Mouse (Mus musculus) spleen, adult 2 months (tissue): ENCODE results near the gene Slc35b1. TPM values are rescaled to one million over a fixed set of nuclear protein-coding genes. Genes with fewer than 3 reads are reported as not detected.

Experiments used
- DNase-seq, 2 experiments: peaks; one replicate each; pipeline versions ENCODE4 v3.0.0 to v3.0.0-alpha.2; 2012 to 2021; ENCODE audit warnings: low spot score in 2 of 2, low read depth in 1 of 2
- H3K27ac ChIP-seq: fragments of 200-500 bp; 2 replicates; pipeline ENCODE4 v1.5.1; 2012; ENCODE audit warnings: low read length, inconsistent platforms; ENCODE audit not compliant: insufficient read depth
- H3K27me3 ChIP-seq: fragments of 200-500 bp; 2 replicates; pipeline ENCODE4 v1.6.1; 2012; ENCODE audit warnings: mild to moderate bottlenecking, moderate library complexity, low read length, inconsistent platforms; ENCODE audit not compliant: control insufficient read depth, insufficient read depth
- H3K36me3 ChIP-seq: fragments of 200-500 bp; 2 replicates; pipeline ENCODE4 v1.6.1; 2012; ENCODE audit warnings: mild to moderate bottlenecking, low read length, inconsistent platforms; ENCODE audit not compliant: control insufficient read depth, insufficient read depth
- H3K4me1 ChIP-seq: fragments of 200-500 bp; 2 replicates; pipeline ENCODE4 v1.6.1; 2011; ENCODE audit warnings: inconsistent platforms; ENCODE audit not compliant: control insufficient read depth, insufficient read depth, insufficient read length
- H3K4me3 ChIP-seq: fragments of 200-500 bp; 2 replicates; pipeline ENCODE4 v1.5.1; 2011; ENCODE audit warnings: mild to moderate bottlenecking, inconsistent platforms; ENCODE audit not compliant: insufficient read depth, insufficient read length; ENCODE audit errors: extremely low read depth
- CTCF ChIP-seq: fragments of 200-500 bp; IDR thresholded peaks from 2 replicates; pipeline ENCODE4 v1.5.1; 2011; ENCODE audit warnings: mild to moderate bottlenecking, inconsistent platforms; ENCODE audit not compliant: insufficient read depth, insufficient read length, insufficient replicate concordance; ENCODE audit errors: extremely low read depth
- POLR2A ChIP-seq: fragments of 200-500 bp; IDR thresholded peaks from 2 replicates; pipeline ENCODE4 v1.6.1; 2011; ENCODE audit warnings: low read depth, low read length, inconsistent platforms
- WGBS: fragments of 180-500 bp; shearing (Covaris S2); methylation state at CpG from one replicate; pipeline ENCODE4 v1.1.7; 2018; 5-methylcytosine and 5-hydroxymethylcytosine counted together
- polyA plus RNA-seq: library from polyadenylated mRNA; depleted of rRNA; stranded (reverse); fragments of >200 nt; gene quantifications from 2 replicates; pipeline ENCODE4 v1.2.3, GENCODE M21; 2012

Slc35b1 gene
- polyA plus RNA-seq, 1 experiment, result 40.9 TPM

DNA sequence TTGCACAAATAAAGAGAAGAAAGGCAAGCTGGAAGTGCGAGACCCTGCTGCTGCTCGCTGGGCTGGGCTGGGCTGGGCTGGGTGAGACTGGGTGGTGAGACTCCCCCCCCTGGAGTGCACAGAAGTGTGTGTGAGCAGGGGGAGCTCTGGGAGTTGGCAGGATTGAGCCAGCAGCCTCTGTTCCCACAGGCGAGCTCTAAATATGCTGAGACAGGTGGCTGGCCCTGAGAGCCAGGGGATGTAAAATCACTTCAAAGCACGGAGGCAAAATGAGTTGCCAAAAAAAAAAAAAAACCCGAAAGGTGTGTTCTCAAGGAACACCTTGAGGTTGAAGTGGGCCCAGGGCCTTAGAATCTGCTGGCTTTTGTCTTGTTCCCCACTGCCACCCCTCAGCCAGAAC lies 7.3 kb downstream of the Slc35b1 start:
- DNase-seq, result no peak
- Histone ChIP-seq H3K36me3 (peaks cover 27% of the 10 kb centered on the region), H3K4me3 (no peak overlapping the region), H3K27ac (no peak overlapping the region), H3K4me1 (no peaks in the 10 kb centered on the region), H3K27me3 (no peaks in the 10 kb centered on the region)
- TF ChIP-seq POLR2A (no peak), CTCF (no peak)
- WGBS, result 73% methylated on average over 5 of the region's 5 CpGs

GRCm38 (mm10) chr11:95392223-95392667 lies 7.8 kb downstream of the Slc35b1 start:
- no peak for DNase-seq
- Histone ChIP-seq H3K4me3 (no peak overlapping the region), H3K4me1 (no peaks in the 10 kb centered on the region), H3K27ac (no peak overlapping the region), H3K27me3 (no peaks in the 10 kb centered on the region), H3K36me3 (peaks cover 24% of the 10 kb centered on the region)
- TF ChIP-seq CTCF (no peak), POLR2A (no peak)
- WGBS, result 42% methylated on average over 7 of the region's 7 CpGs

DNA sequence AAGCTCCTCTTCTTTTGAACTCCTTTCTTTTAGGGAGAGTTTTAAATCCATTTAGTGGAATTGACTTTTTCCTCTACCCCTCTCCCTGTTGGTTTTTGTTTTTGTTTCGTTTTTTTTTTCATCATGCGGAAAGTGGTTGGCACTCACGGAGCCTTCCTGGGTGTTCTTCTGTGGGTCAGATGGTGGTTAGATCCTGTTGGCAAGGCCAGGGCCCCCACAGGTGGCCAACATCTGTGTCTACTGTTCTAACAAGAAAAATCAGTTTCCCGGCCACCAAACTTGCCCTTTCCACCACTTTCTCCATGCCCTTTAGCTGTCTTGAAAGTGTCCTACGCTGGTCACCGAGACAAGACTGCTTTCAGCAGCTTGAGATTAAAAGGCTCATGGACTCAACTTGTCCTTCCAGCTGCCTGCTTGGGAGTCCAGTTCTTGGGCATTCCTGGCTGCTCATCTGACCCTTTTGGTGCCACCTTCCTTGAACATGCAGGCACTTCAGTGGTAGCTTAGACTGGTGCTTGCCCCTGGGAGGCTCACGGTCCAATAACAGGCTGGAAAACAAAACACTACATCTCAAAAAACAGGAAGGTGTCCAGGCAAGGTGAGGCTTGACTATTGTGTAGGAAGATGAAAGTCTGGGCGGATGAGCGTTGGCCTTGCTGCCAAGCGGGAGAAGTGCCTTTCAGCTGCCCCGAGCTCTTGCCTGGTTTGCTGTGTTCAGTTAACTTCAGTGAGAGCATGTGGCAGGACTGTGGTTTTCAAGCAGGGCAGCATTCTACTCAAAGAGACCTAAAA lies 8.4 kb downstream of the Slc35b1 start:
- TF ChIP-seq POLR2A (no peak), CTCF (no peak)
- 71% methylated on average over 11 of the region's 11 CpGs for WGBS
- Histone ChIP-seq H3K27ac (no peak overlapping the region), H3K4me3 (no peak overlapping the region), H3K36me3 (peaks cover 20% of the 10 kb centered on the region), H3K27me3 (no peaks in the 10 kb centered on the region), H3K4me1 (no peaks in the 10 kb centered on the region)
- no peak for DNase-seq

DNA sequence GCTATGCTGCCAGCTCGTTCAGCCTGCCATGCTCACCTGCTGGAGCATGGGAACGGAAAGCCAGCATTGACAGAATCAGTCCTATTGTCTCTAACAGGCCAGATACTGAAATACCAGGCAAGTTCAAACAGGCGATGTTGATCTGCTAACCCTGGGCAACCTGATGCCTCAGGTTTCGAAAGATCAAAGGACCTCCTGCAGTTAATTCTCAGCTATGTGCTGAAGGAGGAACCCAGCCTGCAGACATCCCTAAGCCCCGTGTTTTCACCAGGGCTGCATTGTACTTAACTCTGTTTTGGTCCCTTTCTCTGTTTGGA lies 9.0 kb downstream of the Slc35b1 start:
- 65% methylated on average over 5 of the region's 5 CpGs for WGBS
- no peak overlapping the region for H3K27ac ChIP-seq
- TF ChIP-seq POLR2A (no peak), CTCF (no peak)
- H3K4me3 ChIP-seq, result no peak overlapping the region
- no peaks in the 10 kb centered on the region for H3K4me1 ChIP-seq
- peaks cover 15% of the 10 kb centered on the region for H3K36me3 ChIP-seq
- DNase-seq, result no peak
- H3K27me3 ChIP-seq, result no peaks in the 10 kb centered on the region

DNA sequence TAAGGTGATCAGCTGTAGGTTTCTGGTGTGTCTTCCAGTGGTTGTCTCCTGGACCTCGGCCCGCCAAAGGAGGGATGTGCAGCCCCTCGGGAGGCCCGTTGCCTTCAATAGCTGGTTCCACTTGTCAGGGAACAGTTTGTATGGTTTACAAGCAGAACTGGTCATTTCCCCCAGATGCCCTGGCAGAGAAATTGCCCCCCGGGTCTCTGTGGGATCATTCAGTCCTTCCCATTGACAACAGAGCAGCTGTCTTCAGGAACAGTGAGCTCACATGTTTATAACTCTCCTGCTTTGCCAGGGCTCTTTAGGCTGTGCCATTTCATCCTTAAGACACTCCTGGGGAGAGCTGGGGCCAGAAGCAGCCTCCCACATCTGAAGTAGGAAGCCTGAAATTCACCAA lies 9.6 kb downstream of the Slc35b1 start:
- TF ChIP-seq CTCF (no peak), POLR2A (no peak)
- Histone ChIP-seq H3K36me3 (peaks cover 12% of the 10 kb centered on the region), H3K4me3 (no peak overlapping the region), H3K27me3 (no peaks in the 10 kb centered on the region), H3K27ac (no peak overlapping the region), H3K4me1 (no peaks in the 10 kb centered on the region)
- WGBS, result 58% methylated on average over 5 of the region's 5 CpGs
- DNase-seq, result no peak

DNA sequence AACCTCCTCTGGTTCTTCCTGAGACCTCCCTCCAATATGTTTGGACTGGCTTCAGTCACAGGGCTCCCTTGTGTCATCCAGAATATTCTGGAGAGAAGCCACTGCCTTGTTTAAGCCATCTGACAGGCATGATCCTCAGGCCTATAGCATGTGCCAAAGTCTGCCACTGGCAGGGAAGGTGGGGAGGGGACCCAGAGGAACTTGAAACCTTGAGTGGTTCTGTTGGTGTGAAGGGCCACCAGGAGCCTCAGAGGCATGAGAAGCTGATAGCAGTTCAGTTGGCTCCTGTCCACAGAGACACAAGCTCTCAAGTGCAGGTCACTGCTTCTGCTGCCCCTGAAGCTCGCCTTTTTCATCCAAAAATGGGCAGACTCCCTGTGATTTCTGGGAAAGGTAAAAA lies 12.1 kb downstream of the Slc35b1 start:
- no peak for DNase-seq
- H3K36me3 ChIP-seq, result peaks cover 2% of the 10 kb centered on the region; the same call in 1 of the 2 replicates
- 59% methylated on average over 1 of the region's 1 CpGs for WGBS
- H3K27ac ChIP-seq, result no peak overlapping the region
- H3K4me3 ChIP-seq, result no peak overlapping the region
- H3K27me3 ChIP-seq, result no peaks in the 10 kb centered on the region; the same call in 1 of the 2 replicates
- no peaks in the 10 kb centered on the region for H3K4me1 ChIP-seq
- TF ChIP-seq POLR2A (no peak), CTCF (no peak)
